Mouse (Mus musculus) MEL (cell line): ENCODE measurements around the gene Picalm.

ENCODE experiments used
- CTCF ChIP-seq, 3 experiments: IDR thresholded peaks in 2 of 3; conservative IDR thresholded peaks in 1 of 3; 2 replicates each; pipeline ENCODE4 v1.5.1; 2011 to 2012; ENCODE audit warnings: low read length in 3 of 3, low read depth in 2 of 3, mild to moderate bottlenecking in 2 of 3, improper control_type of control experiment in 1 of 3, inconsistent platforms in 1 of 3, mixed read lengths in 1 of 3, moderate library complexity in 1 of 3; ENCODE audit not compliant: control insufficient read depth in 1 of 3, insufficient read depth in 1 of 3, poor library complexity in 1 of 3, severe bottlenecking in 1 of 3
- GATA1 ChIP-seq: IDR thresholded peaks from 2 replicates; pipeline ENCODE4 v1.6.1; 2011; ENCODE audit warnings: low read depth, low read length, improper control_type of control experiment
- POLR2A ChIP-seq, 2 experiments: IDR thresholded peaks; 2 replicates each; pipeline ENCODE4 v1.6.1; 2011 to 2012; ENCODE audit warnings: low read length in 2 of 2, mild to moderate bottlenecking in 2 of 2, control low read depth in 1 of 2, improper control_type of control experiment in 1 of 2, low read depth in 1 of 2, moderate library complexity in 1 of 2; ENCODE audit not compliant: control insufficient read depth in 1 of 2, insufficient read depth in 1 of 2, poor library complexity in 1 of 2
- USF1 ChIP-seq: IDR thresholded peaks from 2 replicates; pipeline ENCODE4 v1.6.1; 2014; ENCODE audit warnings: low read depth, mild to moderate bottlenecking, inconsistent platforms, low read length, improper control_type of control experiment, moderate library complexity

DNA sequence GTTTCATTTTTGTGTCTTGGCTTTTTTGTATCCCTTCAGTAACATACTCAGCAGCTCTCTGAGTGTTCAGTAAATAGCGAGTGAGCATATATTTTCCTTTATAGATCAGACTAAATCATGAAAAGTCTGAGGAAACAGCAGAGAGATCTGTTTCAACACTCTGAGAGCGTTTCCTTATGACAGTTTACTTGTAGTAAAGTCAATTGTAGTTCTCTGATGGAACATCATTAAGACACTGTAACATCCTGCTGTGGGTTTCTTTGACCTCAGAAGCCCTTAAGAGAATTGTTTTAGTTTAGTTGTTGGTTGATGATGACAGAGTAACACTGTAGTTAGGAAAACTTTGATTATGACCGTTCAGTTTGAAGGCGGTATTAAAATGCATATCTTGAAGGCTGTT is 8.3 kb downstream of the Picalm start:
- TF ChIP-seq USF1: no peak
- TF ChIP-seq CTCF (IDR thresholded peaks at IDR 0.05 in 2 of 3, conservative IDR thresholded peaks at IDR 0.05 in 1 of 3; ENCODE audit: control insufficient read depth in 1 of 3, insufficient read depth in 1 of 3, low read depth in 2 of 3, low read length in 3 of 3, poor library complexity in 1 of 3, severe bottlenecking in 1 of 3): no peak
- TF ChIP-seq POLR2A (IDR thresholded peaks at IDR 0.05; ENCODE audit: control insufficient read depth in 1 of 2, insufficient read depth in 1 of 2, low read depth in 1 of 2, low read length in 2 of 2, poor library complexity in 1 of 2): no peak
- TF ChIP-seq GATA1: no peak
